Mouse (Mus musculus) adipocyte (in vitro differentiated cells): ENCODE measurements around the gene Timm44.
A peak's percentile ranks its signal among the peaks of the same experiment; 100 is the strongest.
"Not testable (repeated sequence)": the region's sequence is repeated elsewhere in the genome, so short reads cannot be mapped to it uniquely, and the experiment has no call there.

Experiments
- DNase-seq: peaks from one replicate; pipeline ENCODE4 v3.0.0-alpha.2; 2016; ENCODE audit warnings: low spot score

Timm44 gene

GRCm38 (mm10) chr8:4263105-4263791 is 12.5 kb downstream of the Timm44 start:
- peak; percentile 60 for DNase-seq

DNA sequence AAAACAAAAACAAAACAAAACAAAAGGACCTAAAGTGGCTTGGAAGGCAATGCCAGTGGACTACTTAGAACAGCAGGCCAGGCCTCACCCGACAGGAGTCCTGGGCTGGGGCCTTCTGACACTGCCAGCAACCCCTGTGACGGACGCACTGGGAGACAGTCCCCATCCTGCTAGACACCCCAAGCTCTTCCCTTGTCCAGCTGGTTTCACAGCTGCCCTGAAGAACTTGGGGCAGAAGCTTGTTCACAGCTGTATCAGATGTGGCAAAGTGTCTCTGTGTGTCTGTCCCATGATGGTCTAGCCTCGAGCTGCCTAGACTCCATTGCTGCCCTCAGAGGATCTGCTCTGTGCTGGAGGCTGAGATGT is 15.9 kb downstream of the Timm44 start:
- DNase-seq: no peak

DNA sequence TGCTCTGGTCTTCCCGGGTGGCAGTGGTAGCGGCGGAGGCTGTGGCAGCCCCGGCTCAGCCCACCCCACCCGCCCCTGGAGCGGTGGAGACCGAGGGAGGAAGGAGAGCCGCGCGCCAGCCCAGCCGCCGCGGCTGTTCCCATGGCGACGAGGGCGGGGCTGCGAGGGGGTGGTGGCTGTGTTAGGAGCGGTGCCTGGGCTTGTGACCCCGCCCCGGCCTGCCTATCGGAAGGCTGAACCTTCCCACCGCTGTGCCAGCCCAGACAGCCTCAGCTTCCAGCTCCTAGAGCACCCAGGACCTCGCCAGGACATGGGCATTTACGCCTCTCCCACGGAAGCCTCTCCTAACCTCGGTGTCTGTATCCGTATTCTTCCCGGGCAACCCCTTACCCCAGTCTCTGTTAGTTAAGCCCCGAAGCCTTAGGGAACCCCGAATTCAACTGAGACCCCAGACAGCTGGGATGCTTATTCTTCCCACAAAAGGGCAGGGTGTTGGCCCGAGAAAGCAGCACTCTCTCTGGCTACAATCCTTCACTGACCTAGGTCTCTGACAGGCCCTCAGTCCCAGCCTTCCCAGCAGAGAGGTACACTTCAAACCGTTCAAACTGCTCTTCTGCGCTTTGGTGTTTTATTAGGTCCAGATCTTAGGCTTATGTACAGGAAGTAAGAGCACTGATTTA is 16.4 kb downstream of the Timm44 start, which contains the start of gene Ctxn1:
Ctxn1 (minus strand) TSS at position 150 of the 680 bp plus-strand sequence.
- peak; percentile 91 for DNase-seq

GRCm38 (mm10) chr8:4258678-4259077 is 17.0 kb downstream of the Timm44 start:
- no peak for DNase-seq

DNA sequence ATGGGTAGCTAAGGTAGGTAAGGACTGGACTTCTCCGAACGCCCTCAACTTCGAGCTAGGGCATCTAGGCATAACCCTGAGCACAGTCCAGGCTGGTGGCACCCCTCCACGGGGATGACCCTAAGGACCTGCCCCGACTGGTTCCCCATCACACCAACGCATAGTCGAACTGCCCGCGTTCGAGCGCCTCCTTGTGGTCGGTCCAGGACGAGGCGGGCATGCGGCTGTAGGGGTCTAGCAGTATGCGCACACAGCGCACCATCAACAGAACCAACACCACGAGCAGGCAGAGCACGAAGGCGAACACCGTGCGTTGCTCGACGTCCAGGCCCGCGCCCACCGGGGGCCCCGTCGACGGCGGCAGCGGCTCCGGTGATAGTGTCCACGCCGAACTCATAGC is 17.5 kb downstream of the Timm44 start:
- peak; percentile 60 for DNase-seq

DNA sequence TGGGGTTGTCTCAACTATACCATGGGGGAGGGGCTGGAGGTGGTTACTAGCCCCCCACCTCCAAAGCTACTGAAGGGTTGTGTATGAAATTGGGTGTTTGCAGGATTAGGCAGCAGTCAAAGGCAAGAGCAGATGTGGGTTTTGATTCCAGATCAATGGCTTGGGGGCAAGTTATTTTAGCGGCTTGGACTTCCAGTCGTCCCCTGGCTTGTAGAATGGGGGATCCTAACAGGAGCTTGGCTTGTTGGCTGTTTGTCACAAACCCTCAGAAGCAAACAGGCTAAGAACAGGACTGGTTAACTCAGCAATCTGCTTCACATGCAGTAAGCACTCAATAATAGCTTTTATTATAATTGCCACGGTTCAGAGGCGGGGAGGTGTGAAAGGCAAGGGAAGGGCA is 18.4 kb downstream of the Timm44 start:
- no peak for DNase-seq

DNA sequence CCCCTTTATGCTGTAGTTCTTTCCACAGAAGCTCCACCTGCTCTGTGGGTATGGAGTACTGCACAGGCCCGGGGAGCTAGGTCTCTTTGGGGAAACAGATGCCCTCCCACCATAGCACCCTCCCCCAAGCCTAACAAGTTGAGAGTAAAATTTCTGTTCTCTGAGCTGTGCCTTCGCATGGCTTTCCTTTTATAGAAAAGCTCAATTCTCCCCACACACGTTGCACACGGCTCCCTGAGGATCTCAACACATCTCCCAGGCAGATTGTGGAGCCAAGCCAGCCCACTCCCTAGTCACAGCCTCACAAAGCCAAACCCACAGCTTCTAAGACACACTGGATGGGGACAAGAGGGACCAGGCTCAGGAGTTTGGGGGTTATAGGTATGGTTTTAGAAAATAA is 18.8 kb downstream of the Timm44 start:
- no peak for DNase-seq

DNA sequence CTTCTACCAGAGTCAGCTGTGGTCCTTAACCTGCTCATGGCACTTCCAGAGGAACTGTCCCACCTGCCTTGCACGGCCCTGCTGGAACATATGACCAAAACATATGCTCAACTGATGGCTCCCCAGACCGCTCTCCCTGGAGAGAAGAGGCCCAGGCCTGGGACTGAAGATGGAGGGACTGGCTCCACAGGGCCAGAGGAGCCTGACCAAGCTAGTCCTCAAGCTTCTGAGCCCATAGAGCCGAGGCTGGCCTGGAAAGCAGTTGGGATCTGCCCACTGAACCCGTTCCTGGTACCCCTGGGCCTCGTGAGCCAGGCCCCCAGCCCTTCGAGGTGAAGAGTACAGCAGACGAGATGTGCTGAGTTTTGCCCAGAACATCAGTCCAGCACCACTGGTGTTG is 20.2 kb downstream of the Timm44 start:
- DNase-seq: not testable (repeated sequence)

- DNase-seq: peak; percentile 91
Observed at GRCm38 (mm10) chr8:4254001-4254400, 21.7 kb downstream of the Timm44 start.

DNA sequence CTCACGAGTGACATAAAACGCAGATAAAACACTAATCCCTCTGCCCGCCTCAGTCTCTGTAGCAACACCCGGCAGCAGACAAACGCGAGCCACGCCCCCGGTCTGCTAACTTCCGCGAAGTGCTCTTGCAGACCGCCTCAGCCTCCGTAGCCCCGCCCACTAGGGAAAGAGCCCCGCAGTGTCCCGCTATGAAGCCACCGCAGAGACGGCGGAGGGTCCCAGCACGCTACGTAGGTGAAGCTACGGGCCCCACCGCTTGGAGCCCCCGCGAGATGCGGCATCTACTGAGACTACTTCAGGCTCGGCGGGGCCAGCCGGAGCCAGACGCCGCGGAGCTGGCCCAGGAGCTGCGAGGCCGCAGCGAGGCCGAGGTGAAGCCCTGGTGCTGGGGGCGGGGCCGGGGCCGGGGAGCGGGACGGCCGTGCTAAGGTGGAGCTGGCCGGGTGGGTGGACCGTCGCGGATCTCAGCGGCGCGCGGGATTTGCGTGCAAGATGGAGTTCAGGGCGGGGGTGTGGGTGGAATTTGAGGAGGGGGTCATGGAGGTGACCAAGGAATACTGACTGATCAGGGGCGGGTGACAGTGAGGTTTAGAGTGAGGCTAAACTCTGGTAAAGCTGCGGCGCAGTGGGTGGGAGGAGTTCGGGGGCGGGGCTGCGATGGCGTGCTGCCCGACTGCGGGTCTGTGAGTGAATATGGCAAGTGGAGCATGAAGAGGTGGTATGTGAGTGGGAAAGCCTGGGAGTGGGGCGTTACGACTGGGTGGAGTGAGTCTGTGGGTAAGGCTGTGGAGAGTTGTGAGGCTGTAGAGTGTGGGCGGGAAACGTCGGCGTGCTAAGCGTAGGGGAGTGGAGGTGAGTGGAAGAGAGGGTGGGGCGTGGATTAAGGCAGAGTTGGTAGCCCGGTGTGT is 22.5 kb downstream of the Timm44 start, which contains the start of gene Snapc2:
Snapc2 (plus strand) TSS at position 147 of the 908 bp plus-strand sequence.
- peak; percentile 98 for DNase-seq

GRCm38 (mm10) chr8:4252116-4252760 is 23.5 kb downstream of the Timm44 start:
- no peak for DNase-seq

DNA sequence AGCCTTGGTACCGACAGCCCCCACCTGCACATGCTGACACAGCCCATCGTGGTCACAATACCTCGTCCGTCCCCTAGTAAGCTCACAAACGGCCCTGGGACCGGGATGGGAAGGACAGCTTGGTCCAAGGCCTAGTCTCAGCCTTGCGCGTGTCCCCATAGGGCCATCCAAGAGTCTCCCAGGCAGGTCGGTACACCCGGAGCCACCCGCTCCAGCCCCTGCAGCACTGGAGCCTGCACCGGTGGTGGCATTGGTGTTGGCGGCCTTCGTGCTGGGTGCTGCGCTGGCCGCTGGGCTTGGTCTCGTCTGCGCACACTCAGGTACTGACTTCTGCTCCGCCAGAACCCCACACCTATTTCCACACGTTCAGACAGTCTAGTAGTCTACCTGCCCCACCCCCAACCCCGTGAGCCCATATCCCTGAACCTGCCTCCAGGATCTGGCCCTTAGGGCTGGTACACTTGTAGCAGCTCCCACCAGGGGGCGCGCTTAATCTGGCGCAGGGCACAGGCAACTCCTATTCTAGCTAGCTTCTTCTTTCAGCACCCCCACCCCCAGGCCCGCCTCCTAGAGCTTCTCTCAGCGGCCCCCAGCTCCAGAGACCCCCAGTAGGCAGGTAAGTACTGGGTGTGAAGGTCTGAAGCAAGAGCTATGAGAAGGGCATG is 25.3 kb downstream of the Timm44 start:
- peak; percentile 89 for DNase-seq

GRCm38 (mm10) chr8:4249213-4249612 is 26.5 kb downstream of the Timm44 start:
- no peak for DNase-seq

DNA sequence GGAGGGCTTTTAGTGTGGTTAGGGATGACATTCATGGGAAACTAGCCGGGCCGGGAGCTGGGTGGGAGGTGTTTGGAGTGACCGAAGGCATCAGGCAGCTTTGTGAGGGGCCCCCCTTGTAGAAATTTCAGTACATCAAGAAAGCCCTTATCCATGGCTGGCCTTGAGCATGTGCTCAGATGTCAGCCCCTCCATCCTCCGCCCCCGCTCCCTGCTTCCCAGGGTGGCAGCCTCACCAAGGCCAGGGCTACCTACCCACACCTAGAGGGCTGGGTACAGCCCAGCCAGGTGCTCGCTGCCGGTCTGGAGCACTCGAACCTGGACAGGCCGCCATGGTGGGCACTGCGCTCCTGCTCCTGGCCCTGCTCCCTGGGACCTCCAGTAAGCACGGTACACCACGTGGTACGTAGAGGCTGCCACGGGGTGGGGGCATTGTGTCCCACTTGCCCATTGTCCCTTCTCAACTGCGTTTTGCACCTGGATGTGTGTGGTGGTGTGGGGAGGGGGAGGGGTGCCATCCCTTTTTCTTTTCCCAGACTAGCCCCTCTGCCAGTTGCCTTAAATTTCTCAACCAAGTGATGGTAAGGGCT is 27.7 kb downstream of the Timm44 start, which contains the start of gene Tgfbr3l:
Tgfbr3l (plus strand) TSS at position 264 of the 590 bp plus-strand sequence.
- DNase-seq: no peak

GRCm38 (mm10) chr8:4247241-4247640 is 28.5 kb downstream of the Timm44 start:
- DNase-seq: no peak

DNA sequence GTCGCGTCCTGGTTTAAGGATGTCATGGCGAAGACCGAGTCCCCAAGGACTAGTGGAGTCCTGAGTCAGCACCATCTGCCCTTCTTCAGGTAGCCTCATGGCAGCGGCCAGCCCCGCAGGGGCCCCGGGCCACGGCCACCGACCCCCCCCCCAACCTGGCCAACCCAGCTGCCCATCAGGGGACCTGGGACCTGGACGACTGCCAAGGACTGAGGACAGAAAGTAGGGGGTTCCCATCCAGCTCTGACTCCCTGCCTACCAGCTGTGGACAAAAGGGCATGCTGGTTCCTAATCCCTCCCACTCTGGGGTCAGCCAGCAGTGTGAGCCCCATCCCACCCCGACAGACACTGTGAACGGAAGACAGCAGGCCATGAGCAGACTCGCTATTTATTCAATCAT is 30.0 kb downstream of the Timm44 start:
- no peak for DNase-seq

DNA sequence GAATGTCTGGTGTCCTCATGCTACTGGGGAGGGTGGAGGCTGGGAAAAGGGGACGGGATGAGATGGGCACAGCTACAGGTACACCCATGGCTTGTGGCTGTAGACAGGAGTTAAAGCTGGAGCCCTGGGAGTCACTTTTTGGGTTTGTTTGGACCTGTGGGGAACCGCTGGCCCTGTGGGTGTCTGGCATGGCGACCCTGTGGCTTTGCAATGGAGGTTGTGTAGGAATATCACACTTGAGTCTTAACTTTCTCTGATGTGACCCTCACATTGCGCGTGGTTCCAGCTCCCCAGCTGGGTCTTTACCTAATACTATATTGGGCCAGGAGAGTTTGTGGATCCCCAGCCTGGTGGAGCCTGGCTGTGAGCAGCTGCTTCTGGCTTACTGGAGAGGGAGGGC is 30.7 kb downstream of the Timm44 start:
- DNase-seq: no peak

DNA sequence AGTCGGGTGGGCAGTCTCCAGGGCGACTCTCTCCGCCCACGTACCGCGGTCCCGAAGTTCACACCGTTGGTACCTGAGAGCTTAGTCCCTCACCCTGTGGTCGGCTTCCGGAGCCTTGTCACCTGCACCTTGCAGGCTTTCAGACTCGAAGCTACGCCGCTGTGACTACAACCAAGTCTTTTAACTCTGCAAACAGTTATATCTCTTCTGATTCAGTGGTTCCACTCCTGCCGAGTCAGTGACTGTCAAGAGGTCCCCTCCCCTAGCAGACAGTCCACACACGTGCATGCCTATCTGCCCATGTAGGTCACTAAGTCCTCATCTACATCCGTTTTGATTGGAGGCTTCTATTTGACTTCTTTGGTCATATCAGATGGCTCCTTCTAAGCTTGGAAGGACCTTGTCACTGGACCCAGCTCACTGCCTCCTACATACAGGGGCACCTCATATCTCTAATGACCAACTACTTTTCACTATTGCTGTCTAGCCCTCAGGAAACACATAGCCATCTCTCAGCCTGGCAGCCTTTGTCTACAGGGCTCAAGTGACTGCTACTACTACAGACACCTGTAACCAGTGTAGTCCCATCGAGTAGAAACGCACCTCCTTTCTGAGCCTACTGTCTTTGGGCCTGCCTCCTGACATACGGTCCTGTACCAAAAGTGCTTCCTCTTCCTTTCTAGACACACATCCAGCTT is 36.4 kb downstream of the Timm44 start:
- DNase-seq: no peak

- peak; percentile 100 for DNase-seq
Observed at GRCm38 (mm10) chr8:4238434-4239192, 37.1 kb downstream of the Timm44 start, which contains the start of the genes Map2k7 and Gm49320. TSS of gene Map2k7 (plus strand) at chr8:4238740. TSS of gene Gm49320 (plus strand) at chr8:4238865.
